Mouse (Mus musculus) heart, adult 2 months (tissue): ENCODE results near the gene Magi2. TPM values are rescaled to one million over a fixed set of nuclear protein-coding genes. Genes with fewer than 3 reads are reported as not detected.

ENCODE experiments used
- DNase-seq, 2 experiments: peaks; one replicate each; pipeline ENCODE4 v3.0.0; 2021
- H3K27ac ChIP-seq: fragments of 200-600 bp; 2 replicates; pipeline ENCODE4 v1.8.1; 2022
- H3K27me3 ChIP-seq: fragments of 200-500 bp; 2 replicates; pipeline ENCODE4 v1.6.1; 2012; ENCODE audit warnings: mild to moderate bottlenecking, low read length, inconsistent platforms, mixed read lengths; ENCODE audit not compliant: control insufficient read depth, insufficient read depth
- H3K36me3 ChIP-seq: fragments of 200-500 bp; 2 replicates; pipeline ENCODE4 v1.6.1; 2012; ENCODE audit warnings: low read length, inconsistent platforms; ENCODE audit not compliant: control insufficient read depth, insufficient read depth
- H3K4me1 ChIP-seq: fragments of 200-500 bp; 2 replicates; pipeline ENCODE4 v1.6.1; 2011; ENCODE audit warnings: low read length; ENCODE audit not compliant: control insufficient read depth, insufficient read depth
- H3K4me3 ChIP-seq: fragments of 200-600 bp; 2 replicates; pipeline ENCODE4 v1.8.1; 2022
- H3K79me2 ChIP-seq: fragments of 200-500 bp; replicated peaks from 2 replicates; pipeline ENCODE4 v1.6.1; 2012; ENCODE audit warnings: mild to moderate bottlenecking, inconsistent platforms, low read length, moderate library complexity, mixed read lengths; ENCODE audit not compliant: control insufficient read depth, insufficient read depth
- H3K9ac ChIP-seq: fragments of 200-500 bp; 2 replicates; pipeline ENCODE4 v1.6.1; 2012; ENCODE audit warnings: low read depth, mild to moderate bottlenecking, control low read depth, inconsistent platforms, low read length, mixed read lengths
- CTCF ChIP-seq: fragments of 200-600 bp; IDR thresholded peaks from 2 replicates; pipeline ENCODE4 v1.8.1; 2022; ENCODE audit warnings: antibody characterized with exemption, mild to moderate bottlenecking, moderate library complexity
- EP300 ChIP-seq: fragments of 200-500 bp; IDR thresholded peaks from 2 replicates; pipeline ENCODE4 v1.6.1; 2011; ENCODE audit warnings: low read depth, low read length, control low read depth; ENCODE audit not compliant: insufficient read depth
- POLR2A ChIP-seq: fragments of 200-500 bp; IDR thresholded peaks from 2 replicates; pipeline ENCODE4 v1.6.1; 2011; ENCODE audit warnings: mild to moderate bottlenecking, low read depth, low read length, control low read depth; ENCODE audit not compliant: insufficient read depth
- WGBS: fragments of 180-500 bp; shearing (Covaris S2); methylation state at CpG from one replicate; pipeline ENCODE4 v1.1.7; 2018; 5-methylcytosine and 5-hydroxymethylcytosine counted together
- intact Hi-C: fragments of 180-260 bp; cut with DNase I; formaldehyde crosslinking; loops from one replicate; pipeline ENCODE4 v1.15.1; 2025
- polyA plus RNA-seq: library from polyadenylated mRNA; depleted of rRNA; stranded (reverse); fragments of >200 nt; gene quantifications from 2 replicates; pipeline ENCODE4 v1.2.3, GENCODE M21; 2012
- total RNA-seq, 2 experiments: library from RNA; stranded (reverse); gene quantifications; 2 replicates each; pipeline ENCODE4 v1.2.3; 2021

Magi2 gene
- total and polyA plus RNA-seq, 3 experiments: 2.0 to 8.2 (median 7.0) TPM

DNA sequence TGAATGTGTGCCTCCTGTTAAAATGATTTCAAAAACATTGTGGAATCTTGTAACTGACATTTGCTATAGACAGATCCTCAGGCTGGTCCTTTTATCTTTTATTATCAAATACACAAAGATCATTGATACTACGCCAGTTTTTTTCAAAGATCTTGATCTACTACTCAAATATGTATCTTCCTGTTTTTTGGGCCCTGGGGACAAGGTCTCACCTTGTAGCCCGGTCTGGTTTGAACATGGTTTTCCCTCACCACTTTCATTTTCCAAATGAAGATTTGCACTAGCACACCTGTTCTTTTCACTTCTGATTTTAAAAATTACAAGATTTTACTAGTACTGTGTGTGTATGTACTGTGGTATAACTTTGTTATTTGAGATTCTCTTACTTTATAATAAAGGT lies 745.9 kb downstream of the Magi2 start:
- Histone ChIP-seq H3K27ac (no peak overlapping the region), H3K4me1 (no peaks in the 10 kb centered on the region), H3K79me2 (no peaks in the 10 kb centered on the region), H3K4me3 (no peak overlapping the region), H3K9ac (no peak overlapping the region), H3K36me3 (no peaks in the 10 kb centered on the region), H3K27me3 (no peaks in the 10 kb centered on the region)
- TF ChIP-seq CTCF (no peak), EP300 (no peak), POLR2A (no peak)
- 70% methylated on average over 2 of the region's 2 CpGs for WGBS
- DNase-seq: no peak
- intact Hi-C loops: no loop called here

- 80% methylated on average over 3 of the region's 3 CpGs for WGBS
- DNase-seq: no peak
- intact Hi-C loops: no loop called here
These were observed 747.0 kb downstream of the Magi2 start for GRCm38 (mm10) chr5:19973852-19974251.

GRCm38 (mm10) chr5:19981518-19981917 lies 754.7 kb downstream of the Magi2 start:
- no peak overlapping the region for H3K9ac ChIP-seq
- no peaks in the 10 kb centered on the region for H3K79me2 ChIP-seq
- intact Hi-C loops: no loop called here
- H3K27ac ChIP-seq: no peak overlapping the region
- H3K36me3 ChIP-seq: no peaks in the 10 kb centered on the region
- no peak for TF ChIP-seq CTCF
- H3K4me3 ChIP-seq: no peak overlapping the region
- H3K4me1 ChIP-seq: no peaks in the 10 kb centered on the region
- DNase-seq: no peak
- H3K27me3 ChIP-seq: no peaks in the 10 kb centered on the region
- 88% methylated on average over 6 of the region's 6 CpGs for WGBS

More at GRCm38 (mm10) chr5:19973852-19974251, 747.0 kb downstream of the Magi2 start:
- Histone ChIP-seq H3K36me3 (no peaks in the 10 kb centered on the region), H3K9ac (no peak overlapping the region), H3K4me3 (no peak overlapping the region), H3K4me1 (no peaks in the 10 kb centered on the region), H3K79me2 (no peaks in the 10 kb centered on the region), H3K27me3 (no peaks in the 10 kb centered on the region), H3K27ac (no peak overlapping the region)
- TF ChIP-seq CTCF: no peak
- TF ChIP-seq EP300: no peak
- TF ChIP-seq POLR2A: no peak

DNA sequence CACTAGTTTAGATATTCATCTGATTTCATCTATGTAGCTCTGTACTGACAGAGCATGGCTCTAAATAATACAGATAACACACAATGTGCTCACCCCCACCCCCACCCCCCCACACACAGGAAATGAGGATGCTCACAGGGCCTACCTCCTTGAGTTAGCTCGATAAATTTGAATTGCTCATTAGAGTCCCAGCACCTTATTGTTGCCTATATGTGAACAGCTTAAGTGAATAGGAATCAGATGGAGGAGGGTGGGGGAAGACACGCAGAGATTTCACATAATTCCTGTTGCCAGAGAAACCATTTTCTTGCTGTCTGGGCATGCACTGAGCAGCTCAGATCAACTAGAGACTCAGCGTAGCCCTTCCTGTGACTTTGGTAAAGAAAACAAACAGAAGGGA lies 755.2 kb downstream of the Magi2 start:
- 67% methylated on average over 3 of the region's 3 CpGs for WGBS
- DNase-seq: no peak
- H3K4me1 ChIP-seq: no peaks in the 10 kb centered on the region
- H3K9ac ChIP-seq: no peak overlapping the region
- TF ChIP-seq EP300: no peak
- TF ChIP-seq POLR2A: no peak
- TF ChIP-seq CTCF: no peak
- intact Hi-C loops: no loop called here
- no peaks in the 10 kb centered on the region for H3K79me2 ChIP-seq
- H3K27me3 ChIP-seq: no peaks in the 10 kb centered on the region
- no peaks in the 10 kb centered on the region for H3K36me3 ChIP-seq
- no peak overlapping the region for H3K4me3 ChIP-seq
- H3K27ac ChIP-seq: no peak overlapping the region

GRCm38 (mm10) chr5:19999486-19999885 lies 772.6 kb downstream of the Magi2 start:
- Histone ChIP-seq H3K4me3 (no peak overlapping the region), H3K79me2 (no peaks in the 10 kb centered on the region), H3K9ac (no peak overlapping the region), H3K36me3 (no peaks in the 10 kb centered on the region), H3K4me1 (no peaks in the 10 kb centered on the region), H3K27ac (no peak overlapping the region), H3K27me3 (no peaks in the 10 kb centered on the region)
- no peak for DNase-seq
- no peak for TF ChIP-seq POLR2A
- no peak for TF ChIP-seq CTCF
- TF ChIP-seq EP300: no peak
- intact Hi-C loops: no loop called here
- WGBS: 54% methylated on average over 6 of the region's 6 CpGs

DNA sequence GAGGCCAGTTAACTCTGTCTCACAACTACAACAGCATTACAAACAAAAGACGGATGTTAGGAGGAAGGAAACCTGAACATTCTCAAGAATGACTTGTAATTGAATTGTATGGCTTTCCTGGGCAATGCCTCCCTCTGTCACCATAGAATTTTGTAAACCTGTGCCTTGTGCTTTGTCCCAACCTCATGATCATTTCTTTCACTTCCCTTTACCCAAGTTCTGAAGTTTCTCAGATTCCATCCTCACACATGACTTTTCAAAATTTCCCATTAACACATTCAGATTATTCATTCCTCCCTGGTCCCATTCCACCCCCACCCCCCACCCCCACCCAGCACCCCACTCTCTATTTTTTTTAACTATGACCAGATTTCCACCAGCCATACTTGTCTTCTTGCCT lies 773.1 kb downstream of the Magi2 start:
- TF ChIP-seq EP300 (no peak), POLR2A (no peak), CTCF (no peak)
- intact Hi-C loops: no loop called here
- WGBS: 62% methylated on average over 1 of the region's 1 CpGs

More for the DNA sequence above, 773.1 kb downstream of the Magi2 start:
- no peak overlapping the region for H3K9ac ChIP-seq
- H3K4me1 ChIP-seq: no peaks in the 10 kb centered on the region
- H3K79me2 ChIP-seq: no peaks in the 10 kb centered on the region
- DNase-seq: no peak
- H3K27me3 ChIP-seq: no peaks in the 10 kb centered on the region
- H3K27ac ChIP-seq: no peak overlapping the region
- H3K36me3 ChIP-seq: no peaks in the 10 kb centered on the region
- H3K4me3 ChIP-seq: no peak overlapping the region
